Mouse (Mus musculus): Measurements from ENCODE around the gene Asah2. TPM values are rescaled to one million over a fixed set of nuclear protein-coding genes. Genes with fewer than 3 reads are reported as not detected.

Asah2 gene
- polyA plus RNA-seq, 1 experiment from 2014 or later: 1.8 TPM

DNA sequence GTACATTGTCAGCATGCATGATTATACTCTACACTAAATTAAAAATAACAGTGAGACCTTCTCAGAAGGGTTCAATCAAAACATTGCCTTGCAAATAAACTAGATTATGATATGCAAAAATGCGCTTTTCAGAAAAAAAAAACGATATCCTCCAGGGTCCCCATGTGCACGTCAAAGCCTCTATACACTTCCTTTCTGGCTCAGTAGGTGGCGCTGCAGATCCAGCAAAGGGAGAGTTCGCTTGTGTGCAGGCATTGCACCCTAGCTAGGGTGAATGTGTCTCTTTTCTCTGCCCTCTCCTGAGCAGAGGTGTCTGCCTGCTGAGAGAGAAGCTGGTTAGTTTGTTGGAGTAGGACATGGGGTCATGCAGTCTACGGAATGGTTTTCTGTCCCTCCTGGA lies 136.0 kb downstream of the Asah2 start:
- Histone ChIP-seq H3K9ac (no peak overlapping the region), H3K36me3 (no peaks in the 10 kb centered on the region), H3K4me1 (no peaks in the 10 kb centered on the region), H3K9me3 (no peaks in the 10 kb centered on the region), H3K27ac (no peak overlapping the region), H3K4me3 (no peak overlapping the region), H3K4me2 (no peak overlapping the region), H3K27me3 (peaks cover 14% of the 10 kb centered on the region; the same call in 1 of the 2 replicates)
- ATAC-seq (ENCODE audit: insufficient number of reproducible peaks, insufficient read depth, low FRiP score, low TSS enrichment, low read depth): no peak
- 12% methylated on average over 6 of the region's 6 CpGs for WGBS

- H3K36me3 ChIP-seq: no peaks in the 10 kb centered on the region
- H3K27ac ChIP-seq: no peak overlapping the region
- 55% methylated on average over 3 of the region's 3 CpGs for WGBS
- H3K9ac ChIP-seq: no peak overlapping the region
- no peaks in the 10 kb centered on the region for H3K9me3 ChIP-seq
- peaks cover 14% of the 10 kb centered on the region; the same call in 1 of the 2 replicates for H3K27me3 ChIP-seq
- no peak for ATAC-seq (ENCODE audit: insufficient number of reproducible peaks, insufficient read depth, low FRiP score, low TSS enrichment, low read depth)
- H3K4me1 ChIP-seq: no peaks in the 10 kb centered on the region
- no peak overlapping the region for H3K4me3 ChIP-seq
- H3K4me2 ChIP-seq: no peak overlapping the region
Observed at GRCm38 (mm10) chr19:31971405-31971804, 136.6 kb downstream of the Asah2 start.

DNA sequence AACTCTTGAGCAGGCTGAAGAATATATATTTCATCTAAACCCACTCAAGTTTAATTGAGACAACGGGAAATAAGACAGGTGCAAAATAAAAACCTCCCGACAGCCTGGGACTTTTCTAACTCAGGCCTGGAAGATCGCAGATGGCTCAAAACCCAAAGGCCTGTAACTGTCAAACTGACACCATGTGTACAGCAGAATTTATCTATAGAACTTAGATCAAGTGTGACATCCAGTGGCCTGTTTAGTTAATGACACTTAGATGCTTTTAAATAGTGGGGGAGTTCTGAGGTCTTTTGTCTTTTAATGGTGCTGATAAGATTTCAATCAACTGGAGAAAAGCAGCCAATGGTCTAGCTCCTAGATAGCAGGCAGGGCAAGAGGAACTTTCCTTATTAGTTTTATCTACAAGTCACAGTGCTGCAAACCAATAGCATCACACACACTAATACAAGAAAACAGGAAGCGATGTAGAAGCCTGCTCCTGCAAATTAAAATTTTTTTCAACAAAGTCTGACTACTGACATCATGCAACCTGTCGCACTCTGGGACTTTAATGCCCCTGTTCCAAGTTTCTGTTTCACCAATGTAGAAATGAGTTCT lies 140.0 kb downstream of the Asah2 start:
- H3K36me3 ChIP-seq: no peaks in the 10 kb centered on the region
- no peak for ATAC-seq (ENCODE audit: insufficient number of reproducible peaks, insufficient read depth, low FRiP score, low TSS enrichment, low read depth)
- no peak overlapping the region for H3K4me3 ChIP-seq
- WGBS: 63% methylated on average over 5 of the region's 5 CpGs
- no peak overlapping the region for H3K4me2 ChIP-seq
- no peaks in the 10 kb centered on the region for H3K4me1 ChIP-seq
- no peak overlapping the region for H3K27ac ChIP-seq
- H3K9me3 ChIP-seq: no peaks in the 10 kb centered on the region
- H3K27me3 ChIP-seq: peaks cover 14% of the 10 kb centered on the region; the same call in 1 of the 2 replicates
- no peak overlapping the region for H3K9ac ChIP-seq

DNA sequence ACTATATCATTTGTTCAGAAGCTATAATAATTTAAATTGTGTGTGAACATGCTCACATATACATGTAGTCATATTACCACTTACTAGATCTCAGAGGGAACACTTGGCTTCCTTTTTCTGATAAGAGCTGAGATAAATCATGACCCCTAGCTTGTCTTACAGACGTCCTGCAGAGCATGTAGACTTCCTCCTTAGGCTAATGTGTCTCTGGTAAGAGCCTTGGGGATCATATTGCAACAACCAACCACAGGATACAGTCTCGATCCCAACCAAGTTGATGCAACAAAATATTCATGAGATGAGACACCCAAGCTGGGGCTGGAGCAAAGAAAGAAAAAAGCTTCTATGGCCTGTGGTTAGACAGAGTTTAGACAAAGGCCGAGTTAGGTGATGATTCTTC lies 144.9 kb downstream of the Asah2 start:
- H3K4me1 ChIP-seq: peaks cover 6% of the 10 kb centered on the region; the same call in 1 of the 2 replicates
- H3K36me3 ChIP-seq: no peaks in the 10 kb centered on the region
- no peaks in the 10 kb centered on the region for H3K27me3 ChIP-seq
- H3K9me3 ChIP-seq: no peaks in the 10 kb centered on the region
- no peak for ATAC-seq (ENCODE audit: insufficient number of reproducible peaks, insufficient read depth, low FRiP score, low TSS enrichment, low read depth)
- H3K9ac ChIP-seq: no peak overlapping the region
- 42% methylated on average over 3 of the region's 3 CpGs for WGBS
- H3K4me2 ChIP-seq: no peak overlapping the region
- H3K27ac ChIP-seq: no peak overlapping the region
- H3K4me3 ChIP-seq: no peak overlapping the region

- no peak overlapping the region for H3K4me2 ChIP-seq
- H3K4me3 ChIP-seq: no peak overlapping the region
- peaks cover 6% of the 10 kb centered on the region; the same call in 1 of the 2 replicates for H3K4me1 ChIP-seq
- H3K27ac ChIP-seq: no peak overlapping the region
- H3K9me3 ChIP-seq: no peaks in the 10 kb centered on the region
- no peak for ATAC-seq (ENCODE audit: insufficient number of reproducible peaks, insufficient read depth, low FRiP score, low TSS enrichment, low read depth)
- no peaks in the 10 kb centered on the region for H3K36me3 ChIP-seq
- H3K9ac ChIP-seq: no peak overlapping the region
- 83% methylated on average over 2 of the region's 2 CpGs for WGBS
- H3K27me3 ChIP-seq: no peaks in the 10 kb centered on the region
Observed at GRCm38 (mm10) chr19:31960434-31960833, 147.6 kb downstream of the Asah2 start.

- WGBS: 73% methylated on average over 2 of the region's 2 CpGs
- Histone ChIP-seq H3K9me3 (no peaks in the 10 kb centered on the region), H3K9ac (no peak overlapping the region), H3K36me3 (no peaks in the 10 kb centered on the region), H3K27ac (no peak overlapping the region), H3K4me2 (no peak overlapping the region), H3K4me3 (no peak overlapping the region), H3K4me1 (peaks cover 6% of the 10 kb centered on the region; the same call in 1 of the 2 replicates), H3K27me3 (no peaks in the 10 kb centered on the region)
- ATAC-seq (ENCODE audit: insufficient number of reproducible peaks, insufficient read depth, low FRiP score, low TSS enrichment, low read depth): no peak
Observed at GRCm38 (mm10) chr19:31956359-31956758, 151.7 kb downstream of the Asah2 start.

DNA sequence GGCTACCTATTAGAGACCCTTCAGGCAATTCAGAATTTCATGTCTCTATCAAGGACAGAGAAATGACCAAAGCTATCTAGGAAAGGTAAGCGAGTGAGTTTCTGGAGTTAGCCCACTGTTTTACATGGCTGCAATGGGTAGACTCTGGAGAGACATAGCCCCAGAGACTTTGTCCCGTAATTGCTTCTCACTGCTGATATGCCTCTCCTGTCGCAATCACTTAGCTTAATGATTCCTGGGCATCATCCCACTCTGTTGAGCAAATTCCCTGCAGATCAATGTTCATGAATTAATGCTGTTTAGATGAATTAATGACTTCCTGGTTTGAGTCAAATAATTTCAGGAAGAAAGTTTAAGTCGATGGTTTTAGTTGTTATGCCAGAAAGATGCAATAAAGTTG lies 153.3 kb downstream of the Asah2 start:
- no peaks in the 10 kb centered on the region for H3K36me3 ChIP-seq
- ATAC-seq (ENCODE audit: insufficient number of reproducible peaks, insufficient read depth, low FRiP score, low TSS enrichment, low read depth): no peak
- no peak overlapping the region for H3K4me2 ChIP-seq
- H3K4me1 ChIP-seq: peaks cover 2% of the 10 kb centered on the region; the same call in 1 of the 2 replicates
- no peak overlapping the region for H3K9ac ChIP-seq
- WGBS: 86% methylated on average over 4 of the region's 4 CpGs
- H3K27ac ChIP-seq: no peak overlapping the region
- no peaks in the 10 kb centered on the region for H3K9me3 ChIP-seq
- no peak overlapping the region for H3K4me3 ChIP-seq
- no peaks in the 10 kb centered on the region for H3K27me3 ChIP-seq

DNA sequence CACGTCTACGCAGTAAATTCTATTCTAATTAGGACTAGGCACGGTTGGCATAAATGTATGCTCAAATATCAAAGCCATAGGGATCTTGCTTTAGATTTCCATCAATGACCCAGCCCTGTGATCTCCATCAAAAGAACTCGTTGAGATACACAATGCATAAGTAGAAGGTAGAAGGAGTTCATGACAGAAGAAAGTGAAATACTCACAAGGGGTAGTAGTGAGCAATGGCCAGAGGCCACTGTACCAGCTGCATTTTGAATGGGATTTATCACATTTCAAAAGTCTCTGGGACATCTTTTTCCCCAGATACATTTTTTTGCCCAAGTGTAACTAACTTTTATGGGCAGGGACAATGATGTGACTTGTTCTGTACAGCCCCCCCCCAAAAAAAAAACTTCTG lies 153.7 kb downstream of the Asah2 start:
- Histone ChIP-seq H3K27ac (no peak overlapping the region), H3K27me3 (no peaks in the 10 kb centered on the region), H3K36me3 (no peaks in the 10 kb centered on the region), H3K4me1 (no peaks in the 10 kb centered on the region), H3K4me2 (no peak overlapping the region), H3K4me3 (no peak overlapping the region), H3K9me3 (no peaks in the 10 kb centered on the region), H3K9ac (no peak overlapping the region)
- no peak for ATAC-seq (ENCODE audit: insufficient number of reproducible peaks, insufficient read depth, low FRiP score, low TSS enrichment, low read depth)
- 49% methylated on average over 4 of the region's 4 CpGs for WGBS

DNA sequence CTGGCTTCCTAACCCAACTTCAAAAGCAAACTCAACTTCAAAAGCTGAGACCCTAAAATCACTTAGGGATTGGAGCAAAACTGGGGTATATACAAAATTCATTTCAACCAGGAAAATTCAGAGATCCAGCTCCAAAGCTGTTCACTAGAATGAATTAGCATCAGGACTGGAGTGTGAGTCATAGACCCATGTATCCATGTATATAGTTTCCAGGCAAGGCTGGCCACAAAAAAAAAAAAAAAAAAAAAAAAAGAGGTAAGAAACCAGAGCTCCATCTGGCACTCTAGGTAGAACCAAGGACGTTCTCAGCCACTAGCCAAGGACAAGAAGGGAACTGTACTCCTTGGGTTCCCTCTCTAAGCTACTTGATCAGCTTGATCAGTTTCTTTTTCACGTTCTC lies 154.2 kb downstream of the Asah2 start:
- 41% methylated on average over 2 of the region's 2 CpGs for WGBS
- Histone ChIP-seq H3K36me3 (no peaks in the 10 kb centered on the region), H3K4me3 (no peak overlapping the region), H3K27ac (no peak overlapping the region), H3K4me1 (no peaks in the 10 kb centered on the region), H3K27me3 (no peaks in the 10 kb centered on the region), H3K9me3 (no peaks in the 10 kb centered on the region), H3K9ac (no peak overlapping the region), H3K4me2 (no peak overlapping the region)
- ATAC-seq (ENCODE audit: insufficient number of reproducible peaks, insufficient read depth, low FRiP score, low TSS enrichment, low read depth): no peak

- Histone ChIP-seq H3K27me3 (no peaks in the 10 kb centered on the region), H3K4me1 (no peaks in the 10 kb centered on the region), H3K36me3 (no peaks in the 10 kb centered on the region), H3K9ac (no peak overlapping the region), H3K9me3 (no peaks in the 10 kb centered on the region), H3K27ac (no peak overlapping the region), H3K4me3 (no peak overlapping the region), H3K4me2 (no peak overlapping the region)
- no peak for ATAC-seq (ENCODE audit: insufficient number of reproducible peaks, insufficient read depth, low FRiP score, low TSS enrichment, low read depth)
- WGBS: 78% methylated on average over 7 of the region's 7 CpGs
Observed at GRCm38 (mm10) chr19:31950793-31951489, 157.1 kb downstream of the Asah2 start.
